Mouse (Mus musculus): ENCODE measurements around the gene Gm49721.
"Not testable (repeated sequence)": the region's sequence is repeated elsewhere in the genome, so short reads cannot be mapped to it uniquely, and the experiment has no call there.

- TF ChIP-seq CTCF (conservative IDR thresholded peaks at IDR 0.05; ENCODE audit: low read length); NANOG (IDR thresholded peaks at IDR 0.05; ENCODE audit: borderline replicate concordance, low read length): not testable (repeated sequence)
These were observed 19.2 kb downstream of the Gm49721 start for GRCm38 (mm10) chr17:6997778-6998490.
